In the genomic region with DNA sequence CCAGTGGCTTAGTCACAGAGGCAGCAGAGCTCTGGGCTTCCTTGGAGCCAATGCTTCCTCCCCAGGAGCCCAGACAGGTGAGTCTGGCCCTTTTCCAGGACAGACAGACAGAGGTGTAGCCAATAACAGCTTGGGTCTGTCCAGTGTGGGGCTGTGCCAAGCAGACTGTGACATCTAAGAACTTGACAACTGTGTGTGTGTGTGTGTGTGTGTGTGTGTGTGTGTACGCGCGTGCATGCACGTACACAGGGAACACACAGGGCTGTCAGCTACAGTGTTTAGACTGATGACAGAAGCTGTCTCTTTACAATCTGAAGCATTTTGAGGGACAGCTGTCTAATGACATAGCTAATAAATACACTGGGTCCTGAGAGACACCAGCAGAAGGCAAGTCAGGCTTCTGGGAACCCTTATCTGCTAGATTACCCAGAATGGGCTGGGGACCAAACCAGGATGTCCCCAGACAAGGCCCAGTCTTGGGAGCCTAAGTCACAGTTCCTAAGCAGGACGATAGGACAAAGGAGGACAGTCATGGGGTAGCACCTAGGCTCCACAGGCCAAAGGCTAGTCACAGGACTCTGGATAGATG, we compare ENCODE assay signal across 8 mouse cellular contexts. TPM values are rescaled to one million over a fixed set of nuclear protein-coding genes. Genes with fewer than 3 reads are reported as not detected.
DNase-seq lines count a peak whose midpoint lies in the region; ATAC-seq lines count a peak whose summit lies in the region.

No protein-coding gene starts in this region.

- peaks cover 14% of the 10 kb centered on the region for H3K4me1 ChIP-seq in kidney, embryonic 14.5 days (ENCODE audit: control insufficient read depth, insufficient read depth, low read length)
- peaks cover 33% of the 10 kb centered on the region for H3K4me1 ChIP-seq in embryonic facial prominence, embryonic 15.5 days
- H3K4me1 ChIP-seq in limb, embryonic 12.5 days (replicated peaks) = peaks cover 28% of the 10 kb centered on the region
- peaks cover 21% of the 10 kb centered on the region for H3K4me1 ChIP-seq in neural tube, embryonic 12.5 days

- WGBS in kidney, embryonic 14.5 days = 74% methylated on average over 5 of the region's 5 CpGs
- 85% methylated on average over 5 of the region's 5 CpGs for WGBS in embryonic facial prominence, embryonic 15.5 days
- 92% methylated on average over 5 of the region's 5 CpGs for WGBS in limb, embryonic 12.5 days
- WGBS in neural tube, embryonic 12.5 days = 91% methylated on average over 5 of the region's 5 CpGs

- peak overlapping the region; percentile 38; the same call in 1 of the 2 replicates for H3K27ac ChIP-seq in kidney, embryonic 14.5 days (ENCODE audit: low read depth, low read length)
- H3K27ac ChIP-seq in embryonic facial prominence, embryonic 15.5 days (replicated peaks) = peak overlapping the region; percentile 55
- peak overlapping the region; percentile 62; the same call in 1 of the 2 replicates for H3K27ac ChIP-seq in limb, embryonic 12.5 days
- peak overlapping the region; percentile 59; the same call in 1 of the 2 replicates for H3K27ac ChIP-seq in neural tube, embryonic 12.5 days

- peak; percentile 40 for ATAC-seq in kidney, embryonic 14.5 days (ENCODE audit: low FRiP score, low TSS enrichment)
- no peak for ATAC-seq in embryonic facial prominence, embryonic 15.5 days (ENCODE audit: insufficient number of reproducible peaks, low FRiP score, low TSS enrichment, low read depth)
- ATAC-seq in limb, embryonic 12.5 days (ENCODE audit: insufficient number of reproducible peaks, insufficient read depth, low FRiP score, low TSS enrichment, low read depth) = no peak; the same call in 1 of the 2 replicates
- peak; percentile 54; the same call in 1 of the 2 replicates for ATAC-seq in neural tube, embryonic 12.5 days (ENCODE audit: low FRiP score, low read depth)
- no peak for ATAC-seq in inflammation-experienced regulatory T-cells, adult 6 months

- no peak overlapping the region for H3K4me3 ChIP-seq in kidney, embryonic 14.5 days (ENCODE audit: low read length)
- no peak overlapping the region for H3K4me3 ChIP-seq in embryonic facial prominence, embryonic 15.5 days (replicated peaks)
- no peak overlapping the region for H3K4me3 ChIP-seq in limb, embryonic 12.5 days (replicated peaks)
- no peak overlapping the region for H3K4me3 ChIP-seq in neural tube, embryonic 12.5 days

- H3K27me3 ChIP-seq in kidney, embryonic 14.5 days (ENCODE audit: control insufficient read depth, insufficient read depth, low read length) = no peaks in the 10 kb centered on the region
- H3K27me3 ChIP-seq in embryonic facial prominence, embryonic 15.5 days = no peaks in the 10 kb centered on the region
- H3K27me3 ChIP-seq in limb, embryonic 12.5 days = no peaks in the 10 kb centered on the region
- no peaks in the 10 kb centered on the region; the same call in 1 of the 2 replicates for H3K27me3 ChIP-seq in neural tube, embryonic 12.5 days (replicated peaks)

- no peaks in the 10 kb centered on the region for H3K9me3 ChIP-seq in kidney, embryonic 14.5 days (ENCODE audit: control insufficient read depth, low read length)
- H3K9me3 ChIP-seq in embryonic facial prominence, embryonic 15.5 days (replicated peaks) = no peaks in the 10 kb centered on the region
- no peaks in the 10 kb centered on the region for H3K9me3 ChIP-seq in limb, embryonic 12.5 days
- no peaks in the 10 kb centered on the region for H3K9me3 ChIP-seq in neural tube, embryonic 12.5 days

- H3K9ac ChIP-seq in kidney, embryonic 14.5 days (ENCODE audit: low read depth, low read length) = 0 out of 2 replicates have a peak overlapping the region, but pooled peaks have one; percentile 25
- H3K9ac ChIP-seq in embryonic facial prominence, embryonic 15.5 days = no peak overlapping the region
- peak overlapping the region; percentile 37 for H3K9ac ChIP-seq in limb, embryonic 12.5 days (replicated peaks)
- H3K9ac ChIP-seq in neural tube, embryonic 12.5 days = peak overlapping the region; percentile 38; the same call in 1 of the 2 replicates

- no peaks in the 10 kb centered on the region for H3K36me3 ChIP-seq in kidney, embryonic 14.5 days (ENCODE audit: control insufficient read depth, insufficient read depth, low read length)
- no peaks in the 10 kb centered on the region for H3K36me3 ChIP-seq in embryonic facial prominence, embryonic 15.5 days
- no peaks in the 10 kb centered on the region for H3K36me3 ChIP-seq in limb, embryonic 12.5 days
- no peaks in the 10 kb centered on the region for H3K36me3 ChIP-seq in neural tube, embryonic 12.5 days

- DNase-seq in kidney, postnatal 25 days = no peak
- DNase-seq in T-cell, adult 2 months (ENCODE audit: low spot score) = no peak
- DNase-seq in kidney, postnatal 14 days = no peak

- H3K4me2 ChIP-seq in kidney, embryonic 14.5 days (replicated peaks; ENCODE audit: low read depth, low read length) = peak overlapping the region; percentile 21; the same call in 1 of the 2 replicates
- 0 out of 2 replicates have a peak overlapping the region, but pooled peaks have one; percentile 19 for H3K4me2 ChIP-seq in embryonic facial prominence, embryonic 15.5 days (replicated peaks)
- H3K4me2 ChIP-seq in limb, embryonic 12.5 days = peak overlapping the region; percentile 31
- H3K4me2 ChIP-seq in neural tube, embryonic 12.5 days (replicated peaks) = peak overlapping the region; percentile 38

RNA-seq across cellular contexts. Expression of gene Gsg1l, which starts 42.9 kb away (rescaled TPM):
- polyA plus RNA-seq in kidney, embryonic 14.5 days (2014; fragmentation: Nextera tagmentation; extraction: Ambion mirVana) = 0.50 and 0.51 TPM in 2 replicates
- 2.6 and 2.7 TPM in 2 replicates for polyA plus RNA-seq in embryonic facial prominence, embryonic 15.5 days (2015; fragmentation: Nextera tagmentation; extraction: Ambion mirVana)
- polyA plus RNA-seq in limb, embryonic 12.5 days (2016; fragmentation: Nextera tagmentation; extraction: Ambion mirVana) = 0.83 and 0.84 TPM in 2 replicates
- 10.8 and 16.3 TPM in 2 replicates for polyA plus RNA-seq in neural tube, embryonic 12.5 days (2016; fragmentation: Nextera tagmentation; extraction: Ambion mirVana)
- polyA plus RNA-seq in inflammation-experienced regulatory T-cells, adult 6 months (2017; shearing (Covaris generic)) = not detected

Comparison
In these comparisons a context has a peak if more than half of its experiments do, and no peak if none do; other contexts are left out.
1. ATAC-seq: peak in kidney, embryonic 14.5 days (single experiment) and neural tube, embryonic 12.5 days (single experiment); none in embryonic facial prominence, embryonic 15.5 days (single experiment), limb, embryonic 12.5 days (single experiment) and inflammation-experienced regulatory T-cells, adult 6 months (single experiment).
2. Peak in every context shown above with its lines, with median percentiles within 50 percentile points of each other: H3K27ac ChIP-seq and H3K4me2 ChIP-seq.